Mouse (Mus musculus) embryonic facial prominence, embryonic 14.5 days (tissue): ENCODE data around the gene Pbx1. TPM values are rescaled to one million over a fixed set of nuclear protein-coding genes. Genes with fewer than 3 reads are reported as not detected.
A peak's percentile ranks its signal among the peaks of the same experiment; 100 is the strongest.
"Not testable (repeated sequence)": the region's sequence is repeated elsewhere in the genome, so short reads cannot be mapped to it uniquely, and the experiment has no call there.

Experiments
- ATAC-seq: fragments of 200-750 bp; cut with Nextera tagmentation; 2 replicates; pipeline ENCODE4 v1.8.0; 2017; ENCODE audit warnings: low read depth, moderate number of reproducible peaks, moderate TSS enrichment
- DNase-seq: peaks from one replicate; pipeline ENCODE4 v3.0.0-alpha.2; 2015; ENCODE audit warnings: low spot score
- H3K27ac ChIP-seq: fragments of 300-500 bp; sonication (generic); replicated peaks from 2 replicates; pipeline ENCODE4 v1.5.1; 2014; ENCODE audit warnings: low read depth, mild to moderate bottlenecking, low read length, moderate library complexity
- H3K27me3 ChIP-seq: fragments of 300-500 bp; sonication (generic); replicated peaks from 2 replicates; pipeline ENCODE4 v1.6.1; 2014; ENCODE audit warnings: low read length; ENCODE audit not compliant: control insufficient read depth, insufficient read depth
- H3K36me3 ChIP-seq: fragments of 300-500 bp; sonication (generic); 2 replicates; pipeline ENCODE4 v1.6.1; 2014; ENCODE audit warnings: low read length, mixed read lengths; ENCODE audit not compliant: control insufficient read depth, insufficient read depth
- H3K4me1 ChIP-seq: fragments of 300-500 bp; sonication (generic); 2 replicates; pipeline ENCODE4 v1.6.1; 2014; ENCODE audit warnings: antibody characterized with exemption, low read length; ENCODE audit not compliant: control insufficient read depth, insufficient read depth
- H3K4me2 ChIP-seq: fragments of 300-500 bp; sonication (generic); 2 replicates; pipeline ENCODE4 v1.6.1; 2014; ENCODE audit warnings: low read depth, mild to moderate bottlenecking, low read length, moderate library complexity, mixed read lengths
- H3K4me3 ChIP-seq: fragments of 300-500 bp; sonication (generic); 2 replicates; pipeline ENCODE4 v1.5.1; 2014; ENCODE audit warnings: low read depth, mild to moderate bottlenecking, low read length
- H3K9ac ChIP-seq: fragments of 300-500 bp; sonication (generic); 2 replicates; pipeline ENCODE4 v1.6.1; 2014; ENCODE audit warnings: low read depth, mild to moderate bottlenecking, low read length, moderate library complexity, mixed read lengths
- H3K9me3 ChIP-seq: fragments of 300-500 bp; sonication (generic); 2 replicates; pipeline ENCODE4 v1.6.1; 2016; ENCODE audit warnings: low read length; ENCODE audit not compliant: control insufficient read depth
- WGBS: fragments of 180-500 bp; shearing (Covaris S2); extraction: QIAGEN DNeasy Blood & Tissue Kit; methylation state at CpG from one replicate; pipeline ENCODE4 v1.1.7; 2014; 5-methylcytosine and 5-hydroxymethylcytosine counted together
- polyA plus RNA-seq: library from polyadenylated mRNA; unstranded; fragments of >200 nt; fragmentation: Nextera tagmentation; extraction: Ambion mirVana; gene quantifications from 2 replicates; pipeline ENCODE4 v1.2.1, GENCODE M21; 2014

The Pbx1 gene
- polyA plus RNA-seq, result 30.5 and 34.7 TPM in 2 replicates

- Histone ChIP-seq H3K4me2 (peak within 1 kb of the TSS; percentile 80), H3K4me3 (peak within 1 kb of the TSS; percentile 80), H3K27ac (peak within 1 kb of the TSS; percentile 100), H3K9ac (peak within 1 kb of the TSS; percentile 97), H3K4me1 (peaks cover 14% of the 10 kb centered on the region)
- not testable (repeated sequence) for H3K9me3 ChIP-seq, ATAC-seq, DNase-seq, H3K36me3 ChIP-seq, H3K27me3 ChIP-seq
These were observed at the start of gene Pbx1 for GRCm38 (mm10) chr1:168432232-168432280. Gene Pbx1 (minus strand): TSS chr1:168432270.

- Histone ChIP-seq H3K4me2 (no peak overlapping the region), H3K4me3 (no peak overlapping the region), H3K9me3 (no peaks in the 10 kb centered on the region), H3K9ac (no peak overlapping the region), H3K27ac (no peak overlapping the region), H3K36me3 (no peaks in the 10 kb centered on the region), H3K4me1 (peaks cover 17% of the 10 kb centered on the region), H3K27me3 (no peaks in the 10 kb centered on the region)
- 78% methylated on average over 8 of the region's 8 CpGs for WGBS
- DNase-seq (no peak), ATAC-seq (no peak)
These were observed 47.6 kb upstream of the Pbx1 start for GRCm38 (mm10) chr1:168479626-168480025.

DNA sequence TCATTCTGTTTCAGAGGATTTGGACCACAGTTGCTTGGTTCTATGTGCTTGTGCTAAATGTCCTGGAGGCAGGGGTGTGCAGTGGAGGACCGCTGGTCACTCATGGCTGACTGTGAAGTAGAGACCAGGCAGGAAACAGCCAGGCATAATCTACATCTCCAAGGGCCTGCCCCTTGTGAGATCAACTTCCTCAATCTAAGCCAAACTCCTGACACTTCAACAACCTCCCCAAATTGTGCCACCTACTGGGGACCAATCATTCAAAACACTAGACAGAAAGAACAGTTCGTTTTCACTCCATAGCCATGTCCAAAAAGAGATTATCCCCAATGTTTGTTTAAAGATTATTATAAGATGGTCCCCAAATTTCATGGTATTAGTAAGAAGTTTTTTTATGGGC lies 46.8 kb upstream of the Pbx1 start:
- no peak for ATAC-seq
- Histone ChIP-seq H3K9ac (no peak overlapping the region), H3K36me3 (no peaks in the 10 kb centered on the region), H3K9me3 (no peaks in the 10 kb centered on the region), H3K4me1 (peaks cover 24% of the 10 kb centered on the region), H3K4me2 (no peak overlapping the region), H3K27me3 (no peaks in the 10 kb centered on the region), H3K27ac (no peak overlapping the region), H3K4me3 (no peak overlapping the region)
- WGBS, result 67% methylated on average over 2 of the region's 2 CpGs
- no peak for DNase-seq

DNA sequence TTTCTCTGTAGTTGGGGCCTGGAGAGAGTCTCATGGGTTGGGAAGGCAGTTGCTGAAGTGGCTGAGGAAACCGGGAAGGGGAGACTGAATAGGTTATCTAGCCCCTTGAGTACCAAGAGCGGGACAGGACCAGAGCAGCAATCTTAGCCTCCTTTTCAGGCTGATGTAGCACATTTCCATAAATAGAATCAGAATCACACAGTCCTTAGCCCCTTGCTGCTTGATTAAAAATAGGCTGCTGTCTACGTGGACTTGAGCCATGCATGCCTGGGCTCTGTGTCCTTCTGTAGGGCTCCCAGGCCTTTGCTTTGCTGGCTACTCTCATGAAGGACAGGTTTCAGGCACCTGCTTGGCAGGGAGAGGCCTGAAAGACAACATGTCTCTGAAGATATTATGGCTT lies 44.8 kb upstream of the Pbx1 start:
- H3K4me3 ChIP-seq, result no peak overlapping the region
- 58% methylated on average over 3 of the region's 3 CpGs for WGBS
- ATAC-seq (no peak), DNase-seq (peak; percentile 8)
- H3K4me2 ChIP-seq, result no peak overlapping the region
- no peak overlapping the region for H3K9ac ChIP-seq
- no peak overlapping the region for H3K27ac ChIP-seq
- no peaks in the 10 kb centered on the region for H3K27me3 ChIP-seq
- peaks cover 38% of the 10 kb centered on the region for H3K4me1 ChIP-seq
- no peaks in the 10 kb centered on the region for H3K36me3 ChIP-seq
- no peaks in the 10 kb centered on the region for H3K9me3 ChIP-seq

DNA sequence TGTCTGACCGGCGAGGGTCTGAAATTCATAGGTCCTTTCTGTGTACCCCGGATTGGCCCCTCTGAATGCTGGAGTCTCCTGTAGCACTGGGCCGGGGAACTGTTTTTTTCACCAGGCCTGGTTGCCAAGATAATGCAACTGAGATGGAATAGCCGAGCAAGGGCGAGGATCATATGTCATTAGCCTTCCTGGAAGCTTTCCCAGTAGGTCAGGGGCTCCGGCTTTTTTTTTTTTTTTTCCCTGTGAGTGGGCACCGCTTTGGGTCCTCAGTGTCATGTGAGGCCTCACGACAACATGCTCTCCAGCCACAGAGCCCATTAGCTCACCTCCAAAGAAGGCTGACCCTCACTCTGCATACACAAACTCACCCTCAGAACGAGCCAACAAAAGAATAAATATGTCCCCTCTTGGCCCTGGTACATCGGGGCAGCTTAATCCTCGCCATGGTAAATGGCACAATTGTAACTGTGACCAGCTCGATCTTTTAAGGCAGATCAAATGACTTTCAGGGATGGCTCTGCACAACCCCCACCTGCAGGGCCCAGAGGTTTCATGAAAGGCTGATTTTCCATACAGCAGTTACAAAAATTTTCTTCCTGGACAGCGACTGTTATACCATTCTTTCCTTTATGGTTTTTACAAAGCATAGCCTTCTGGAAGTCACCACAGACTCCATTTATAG lies 44.3 kb upstream of the Pbx1 start:
- Histone ChIP-seq H3K9ac (no peak overlapping the region), H3K36me3 (no peaks in the 10 kb centered on the region), H3K27me3 (no peaks in the 10 kb centered on the region), H3K4me2 (peak overlapping the region; percentile 43), H3K27ac (peak overlapping the region; percentile 24; the same call in 1 of the 2 replicates), H3K4me3 (no peak overlapping the region), H3K9me3 (no peaks in the 10 kb centered on the region), H3K4me1 (peaks cover 38% of the 10 kb centered on the region)
- WGBS, result 42% methylated on average over 14 of the region's 14 CpGs
- DNase-seq (peak; percentile 78), ATAC-seq (peak; percentile 75)

DNA sequence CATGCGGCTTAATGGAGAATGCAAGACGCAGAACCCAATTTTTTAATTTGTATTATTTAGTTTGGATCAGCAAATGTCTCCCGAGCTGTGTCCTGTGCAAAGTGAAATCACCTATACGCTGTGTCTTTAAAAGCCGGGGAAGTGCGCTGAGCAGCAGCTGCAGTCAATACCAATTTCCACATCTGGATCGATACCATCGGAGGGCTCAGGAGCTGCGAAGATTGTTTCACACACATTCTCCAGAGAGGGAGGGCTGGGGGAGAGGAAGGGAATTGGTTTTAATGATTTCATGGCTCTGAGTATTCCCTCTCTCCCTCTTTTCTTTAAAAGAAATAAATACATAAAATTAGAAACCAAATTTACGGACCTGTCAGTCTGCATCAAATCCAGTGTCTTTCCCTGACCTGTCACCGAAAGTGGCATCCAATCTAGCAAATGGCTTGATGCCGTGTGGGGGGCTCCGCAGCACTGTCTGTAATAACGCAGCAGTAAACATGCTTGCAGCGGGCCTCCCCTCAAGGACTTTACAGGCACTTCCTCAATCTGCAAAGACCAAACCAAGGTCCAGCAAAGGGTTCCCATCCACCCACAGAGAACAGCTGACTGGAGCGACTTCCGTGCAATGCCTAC lies 43.6 kb upstream of the Pbx1 start:
- Histone ChIP-seq H3K9me3 (no peaks in the 10 kb centered on the region), H3K27me3 (no peaks in the 10 kb centered on the region), H3K4me2 (peak overlapping the region; percentile 43), H3K27ac (peak overlapping the region; percentile 24; the same call in 1 of the 2 replicates), H3K4me3 (no peak overlapping the region), H3K4me1 (peaks cover 38% of the 10 kb centered on the region), H3K36me3 (no peaks in the 10 kb centered on the region), H3K9ac (no peak overlapping the region)
- DNase-seq (peak; percentile 10), ATAC-seq (no peak)
- 56% methylated on average over 17 of the region's 17 CpGs for WGBS

- WGBS, result 29% methylated on average over 12 of the region's 12 CpGs
These were observed 41.4 kb upstream of the Pbx1 start for GRCm38 (mm10) chr1:168473255-168474069.

GRCm38 (mm10) chr1:168472545-168473254 lies 40.6 kb upstream of the Pbx1 start:
- Histone ChIP-seq H3K36me3 (no peaks in the 10 kb centered on the region), H3K9me3 (no peaks in the 10 kb centered on the region), H3K4me2 (peak overlapping the region; percentile 11; the same call in 1 of the 2 replicates), H3K27ac (peak overlapping the region; percentile 13; the same call in 1 of the 2 replicates), H3K4me1 (peaks cover 38% of the 10 kb centered on the region), H3K4me3 (no peak overlapping the region), H3K27me3 (no peaks in the 10 kb centered on the region), H3K9ac (no peak overlapping the region)
- ATAC-seq, result no peak
- 57% methylated on average over 6 of the region's 6 CpGs for WGBS
- no peak for DNase-seq

More at GRCm38 (mm10) chr1:168473255-168474069, 41.4 kb upstream of the Pbx1 start:
- no peak overlapping the region for H3K4me3 ChIP-seq
- DNase-seq, result peak; percentile 91
- H3K27ac ChIP-seq, result peak overlapping the region; percentile 13
- no peaks in the 10 kb centered on the region for H3K9me3 ChIP-seq
- H3K4me1 ChIP-seq, result peaks cover 38% of the 10 kb centered on the region
- no peaks in the 10 kb centered on the region for H3K36me3 ChIP-seq
- peak; percentile 72 for ATAC-seq
- peak overlapping the region; percentile 11; the same call in 1 of the 2 replicates for H3K4me2 ChIP-seq
- H3K9ac ChIP-seq, result no peak overlapping the region
- H3K27me3 ChIP-seq, result no peaks in the 10 kb centered on the region
